Mouse (Mus musculus) liver, embryonic 16.5 days (tissue): ENCODE measurements around the gene Gdpd5. TPM values are rescaled to one million over a fixed set of nuclear protein-coding genes. Genes with fewer than 3 reads are reported as not detected.
A peak's percentile ranks its signal among the peaks of the same experiment; 100 is the strongest.

Experiments used
- ATAC-seq: fragments of 200-750 bp; cut with Nextera tagmentation; 2 replicates; pipeline ENCODE4 v1.8.0; 2017; ENCODE audit warnings: low read depth, mild to moderate bottlenecking, moderate number of reproducible peaks, moderate library complexity
- H3K27ac ChIP-seq: fragments of 300-500 bp; sonication (generic); 2 replicates; pipeline ENCODE4 v1.5.1; 2014; ENCODE audit warnings: mild to moderate bottlenecking, low read length
- H3K27me3 ChIP-seq: fragments of 300-500 bp; sonication (generic); 2 replicates; pipeline ENCODE4 v1.6.1; 2014; ENCODE audit warnings: low read depth, low read length, mixed read lengths; ENCODE audit not compliant: control insufficient read depth, insufficient read depth
- H3K36me3 ChIP-seq: fragments of 300-500 bp; sonication (generic); 2 replicates; pipeline ENCODE4 v1.6.1; 2014; ENCODE audit warnings: mild to moderate bottlenecking; ENCODE audit not compliant: control insufficient read depth, insufficient read depth
- H3K4me1 ChIP-seq: fragments of 300-500 bp; sonication (generic); 2 replicates; pipeline ENCODE4 v1.6.1; 2014; ENCODE audit warnings: low read depth, low read length, mixed read lengths; ENCODE audit not compliant: control insufficient read depth
- H3K4me2 ChIP-seq: fragments of 300-500 bp; sonication (generic); 2 replicates; pipeline ENCODE4 v1.6.1; 2014; ENCODE audit warnings: low read depth, low read length, mixed read lengths
- H3K4me3 ChIP-seq: fragments of 300-500 bp; sonication (generic); 2 replicates; pipeline ENCODE4 v1.5.1; 2014; ENCODE audit warnings: low read depth, mild to moderate bottlenecking, low read length
- H3K9ac ChIP-seq: fragments of 300-500 bp; sonication (generic); 2 replicates; pipeline ENCODE4 v1.6.1; 2014; ENCODE audit warnings: low read depth, low read length
- H3K9me3 ChIP-seq: fragments of 300-500 bp; sonication (generic); replicated peaks from 2 replicates; pipeline ENCODE4 v1.6.1; 2016; ENCODE audit warnings: low read length; ENCODE audit not compliant: control insufficient read depth
- WGBS: fragments of 180-500 bp; shearing (Covaris S2); extraction: QIAGEN DNeasy Blood & Tissue Kit; methylation state at CpG from one replicate; pipeline ENCODE4 v1.1.7; 2014; ENCODE audit not compliant: insufficient replicate concordance; 5-methylcytosine and 5-hydroxymethylcytosine counted together
- polyA plus RNA-seq: library from polyadenylated mRNA; unstranded; fragments of >200 nt; fragmentation: Nextera tagmentation; extraction: Ambion mirVana; gene quantifications from 2 replicates; pipeline ENCODE4 v1.2.1, GENCODE M21; 2015

Gene Gdpd5
- polyA plus RNA-seq, 1 experiment from 2014 or later, result 2.1 TPM

- no peak for ATAC-seq
- H3K4me3 ChIP-seq, result no peak overlapping the region
- no peaks in the 10 kb centered on the region for H3K36me3 ChIP-seq
- no peaks in the 10 kb centered on the region for H3K27me3 ChIP-seq
- H3K4me1 ChIP-seq, result no peaks in the 10 kb centered on the region; the same call in 1 of the 2 replicates
- H3K9ac ChIP-seq, result no peak overlapping the region
- no peak overlapping the region for H3K4me2 ChIP-seq
- 68% methylated on average over 11 of the region's 11 CpGs for WGBS
- no peaks in the 10 kb centered on the region for H3K9me3 ChIP-seq
- H3K27ac ChIP-seq, result no peak overlapping the region
These were observed 15.9 kb downstream of the Gdpd5 start for GRCm38 (mm10) chr7:99396994-99397659.

- no peak overlapping the region for H3K27ac ChIP-seq
These were observed 20.2 kb downstream of the Gdpd5 start for GRCm38 (mm10) chr7:99401373-99401772.

GRCm38 (mm10) chr7:99402477-99402876 lies 21.3 kb downstream of the Gdpd5 start:
- Histone ChIP-seq H3K4me3 (no peak overlapping the region), H3K27ac (no peak overlapping the region), H3K4me1 (no peaks in the 10 kb centered on the region; the same call in 1 of the 2 replicates), H3K9ac (no peak overlapping the region), H3K4me2 (no peak overlapping the region), H3K36me3 (no peaks in the 10 kb centered on the region), H3K27me3 (no peaks in the 10 kb centered on the region; the same call in 1 of the 2 replicates), H3K9me3 (no peaks in the 10 kb centered on the region)
- no peak for ATAC-seq
- 55% methylated on average over 6 of the region's 6 CpGs for WGBS

More at GRCm38 (mm10) chr7:99401373-99401772, 20.2 kb downstream of the Gdpd5 start:
- H3K4me3 ChIP-seq, result no peak overlapping the region
- ATAC-seq, result no peak; the same call in 1 of the 2 replicates
- no peaks in the 10 kb centered on the region for H3K36me3 ChIP-seq
- H3K9me3 ChIP-seq, result no peaks in the 10 kb centered on the region
- no peaks in the 10 kb centered on the region; the same call in 1 of the 2 replicates for H3K27me3 ChIP-seq
- H3K4me1 ChIP-seq, result no peaks in the 10 kb centered on the region; the same call in 1 of the 2 replicates
- no peak overlapping the region for H3K9ac ChIP-seq
- no peak overlapping the region for H3K4me2 ChIP-seq
- WGBS, result 27% methylated on average over 8 of the region's 8 CpGs

GRCm38 (mm10) chr7:99403254-99403653 lies 22.0 kb downstream of the Gdpd5 start:
- no peak for ATAC-seq
- no peaks in the 10 kb centered on the region for H3K9me3 ChIP-seq
- no peak overlapping the region for H3K4me2 ChIP-seq
- 71% methylated on average over 7 of the region's 7 CpGs for WGBS
- H3K27ac ChIP-seq, result no peak overlapping the region
- no peaks in the 10 kb centered on the region; the same call in 1 of the 2 replicates for H3K4me1 ChIP-seq
- no peak overlapping the region for H3K9ac ChIP-seq
- no peak overlapping the region for H3K4me3 ChIP-seq
- no peaks in the 10 kb centered on the region; the same call in 1 of the 2 replicates for H3K27me3 ChIP-seq
- H3K36me3 ChIP-seq, result no peaks in the 10 kb centered on the region

GRCm38 (mm10) chr7:99404031-99404735 lies 23.0 kb downstream of the Gdpd5 start:
- no peak overlapping the region for H3K4me2 ChIP-seq
- no peak overlapping the region for H3K4me3 ChIP-seq
- H3K4me1 ChIP-seq, result no peaks in the 10 kb centered on the region; the same call in 1 of the 2 replicates
- WGBS, result 55% methylated on average over 12 of the region's 12 CpGs
- no peak for ATAC-seq
- no peaks in the 10 kb centered on the region for H3K36me3 ChIP-seq
- H3K27ac ChIP-seq, result no peak overlapping the region
- no peak overlapping the region for H3K9ac ChIP-seq
- H3K27me3 ChIP-seq, result no peaks in the 10 kb centered on the region; the same call in 1 of the 2 replicates
- H3K9me3 ChIP-seq, result no peaks in the 10 kb centered on the region

GRCm38 (mm10) chr7:99405386-99406155 lies 24.4 kb downstream of the Gdpd5 start:
- WGBS, result 39% methylated on average over 8 of the region's 8 CpGs
- H3K27ac ChIP-seq, result no peak overlapping the region
- H3K36me3 ChIP-seq, result no peaks in the 10 kb centered on the region
- H3K27me3 ChIP-seq, result no peaks in the 10 kb centered on the region; the same call in 1 of the 2 replicates
- no peak overlapping the region for H3K4me2 ChIP-seq
- ATAC-seq, result no peak
- no peak overlapping the region for H3K4me3 ChIP-seq
- no peaks in the 10 kb centered on the region; the same call in 1 of the 2 replicates for H3K4me1 ChIP-seq
- no peaks in the 10 kb centered on the region for H3K9me3 ChIP-seq
- no peak overlapping the region for H3K9ac ChIP-seq

GRCm38 (mm10) chr7:99407598-99407997 lies 26.4 kb downstream of the Gdpd5 start:
- 45% methylated on average over 2 of the region's 2 CpGs for WGBS
- ATAC-seq, result peak; percentile 37; the same call in 1 of the 2 replicates
- H3K9me3 ChIP-seq, result no peaks in the 10 kb centered on the region
- no peaks in the 10 kb centered on the region; the same call in 1 of the 2 replicates for H3K4me1 ChIP-seq
- H3K36me3 ChIP-seq, result no peaks in the 10 kb centered on the region
- H3K27ac ChIP-seq, result no peak overlapping the region
- H3K4me2 ChIP-seq, result no peak overlapping the region
- H3K9ac ChIP-seq, result no peak overlapping the region
- no peak overlapping the region for H3K4me3 ChIP-seq
- H3K27me3 ChIP-seq, result no peaks in the 10 kb centered on the region

GRCm38 (mm10) chr7:99409441-99410222 lies 28.4 kb downstream of the Gdpd5 start:
- Histone ChIP-seq H3K4me3 (no peak overlapping the region), H3K36me3 (no peaks in the 10 kb centered on the region), H3K9me3 (no peaks in the 10 kb centered on the region), H3K27me3 (no peaks in the 10 kb centered on the region), H3K9ac (no peak overlapping the region), H3K27ac (no peak overlapping the region), H3K4me1 (no peaks in the 10 kb centered on the region; the same call in 1 of the 2 replicates), H3K4me2 (no peak overlapping the region)
- peak; percentile 35; the same call in 1 of the 2 replicates for ATAC-seq
- 56% methylated on average over 8 of the region's 8 CpGs for WGBS
